Mouse (Mus musculus) stomach, embryonic 16.5 days (tissue): Measurements from ENCODE around the gene Tyw3. TPM values are rescaled to one million over a fixed set of nuclear protein-coding genes. Genes with fewer than 3 reads are reported as not detected.

ENCODE experiments used
- ATAC-seq: fragments of 200-750 bp; cut with Nextera tagmentation; 2 replicates; pipeline ENCODE4 v1.8.0; 2017; ENCODE audit warnings: moderate number of reproducible peaks, moderate TSS enrichment; ENCODE audit not compliant: insufficient read depth, low FRiP score
- H3K27ac ChIP-seq: fragments of 300-500 bp; sonication (generic); 2 replicates; pipeline ENCODE4 v1.5.1; 2014; ENCODE audit warnings: low read length
- H3K27me3 ChIP-seq: fragments of 300-500 bp; sonication (generic); 2 replicates; pipeline ENCODE4 v1.6.1; 2014; ENCODE audit warnings: low read length, control low read depth, mixed read lengths; ENCODE audit not compliant: control insufficient read depth, insufficient read depth
- H3K36me3 ChIP-seq: fragments of 300-500 bp; sonication (generic); 2 replicates; pipeline ENCODE4 v1.6.1; 2014; ENCODE audit warnings: low read length; ENCODE audit not compliant: control insufficient read depth, insufficient read depth
- H3K4me1 ChIP-seq: fragments of 300-500 bp; sonication (generic); 2 replicates; pipeline ENCODE4 v1.6.1; 2014; ENCODE audit warnings: low read length, control low read depth, mixed read lengths; ENCODE audit not compliant: control insufficient read depth, insufficient read depth
- H3K4me2 ChIP-seq: fragments of 300-500 bp; sonication (generic); 2 replicates; pipeline ENCODE4 v1.6.1; 2014; ENCODE audit warnings: low read depth, low read length, mixed read lengths
- H3K4me3 ChIP-seq: fragments of 300-500 bp; sonication (generic); replicated peaks from 2 replicates; pipeline ENCODE4 v1.5.1; 2014; ENCODE audit warnings: mild to moderate bottlenecking, low read length
- H3K9ac ChIP-seq: fragments of 300-500 bp; sonication (generic); 2 replicates; pipeline ENCODE4 v1.6.1; 2014; ENCODE audit warnings: low read length
- H3K9me3 ChIP-seq: fragments of 300-500 bp; sonication (generic); replicated peaks from 2 replicates; pipeline ENCODE4 v1.6.1; 2016; ENCODE audit warnings: low read length, control low read depth; ENCODE audit not compliant: control insufficient read depth
- WGBS: fragments of 180-500 bp; shearing (Covaris S2); extraction: QIAGEN DNeasy Blood & Tissue Kit; methylation state at CpG from one replicate; pipeline ENCODE4 v1.1.7; 2014; 5-methylcytosine and 5-hydroxymethylcytosine counted together
- polyA plus RNA-seq: library from polyadenylated mRNA; unstranded; fragments of >200 nt; fragmentation: Nextera tagmentation; extraction: Ambion mirVana; gene quantifications from 2 replicates; pipeline ENCODE4 v1.2.1, GENCODE M21; 2015

The Tyw3 gene
- polyA plus RNA-seq, 1 experiment from 2014 or later = 11.4 TPM

DNA sequence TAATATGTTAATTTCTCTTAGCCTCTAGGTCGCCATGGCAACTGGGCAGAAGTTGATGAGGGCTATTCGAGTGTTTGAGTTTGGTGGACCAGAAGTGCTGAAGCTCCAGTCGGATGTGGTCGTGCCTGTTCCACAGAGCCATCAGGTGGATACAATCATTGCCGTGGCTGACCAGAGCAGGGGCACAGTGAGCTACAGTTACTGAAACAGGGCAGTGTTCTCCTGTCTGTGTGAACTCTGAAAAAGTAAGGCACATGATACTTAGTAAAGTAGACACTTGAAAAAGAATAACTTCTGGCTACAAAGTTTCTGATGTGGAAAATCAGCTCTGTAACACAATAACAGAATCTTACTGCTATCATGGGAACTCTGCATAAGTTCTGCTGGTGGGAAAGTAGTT lies 8.0 kb upstream of the Tyw3 start:
- H3K9ac ChIP-seq = no peak overlapping the region
- no peaks in the 10 kb centered on the region for H3K36me3 ChIP-seq
- WGBS = 73% methylated on average over 5 of the region's 5 CpGs
- no peak for ATAC-seq
- no peaks in the 10 kb centered on the region for H3K4me1 ChIP-seq
- no peak overlapping the region for H3K4me3 ChIP-seq
- H3K4me2 ChIP-seq = no peak overlapping the region
- no peak overlapping the region for H3K27ac ChIP-seq
- H3K9me3 ChIP-seq = no peaks in the 10 kb centered on the region
- no peaks in the 10 kb centered on the region for H3K27me3 ChIP-seq

- no peak for ATAC-seq
- Histone ChIP-seq H3K4me2 (no peak overlapping the region), H3K27ac (no peak overlapping the region), H3K36me3 (no peaks in the 10 kb centered on the region), H3K4me1 (no peaks in the 10 kb centered on the region; the same call in 1 of the 2 replicates), H3K9ac (no peak overlapping the region), H3K9me3 (no peaks in the 10 kb centered on the region), H3K27me3 (no peaks in the 10 kb centered on the region), H3K4me3 (no peak overlapping the region)
Measured at GRCm38 (mm10) chr3:154602141-154602540, 5.2 kb upstream of the Tyw3 start.

- H3K9ac ChIP-seq = peak overlapping the region; percentile 90
- 30% methylated on average over 7 of the region's 7 CpGs for WGBS
- no peaks in the 10 kb centered on the region for H3K9me3 ChIP-seq
- H3K36me3 ChIP-seq = no peaks in the 10 kb centered on the region
- no peak for ATAC-seq
- H3K4me2 ChIP-seq = peak overlapping the region; percentile 79
- H3K4me3 ChIP-seq = peak overlapping the region; percentile 84
- peak overlapping the region; percentile 96 for H3K27ac ChIP-seq
- no peaks in the 10 kb centered on the region for H3K27me3 ChIP-seq
- H3K4me1 ChIP-seq = peaks cover 3% of the 10 kb centered on the region
Measured at GRCm38 (mm10) chr3:154597561-154597960, 657 bp upstream of the Tyw3 start.

DNA sequence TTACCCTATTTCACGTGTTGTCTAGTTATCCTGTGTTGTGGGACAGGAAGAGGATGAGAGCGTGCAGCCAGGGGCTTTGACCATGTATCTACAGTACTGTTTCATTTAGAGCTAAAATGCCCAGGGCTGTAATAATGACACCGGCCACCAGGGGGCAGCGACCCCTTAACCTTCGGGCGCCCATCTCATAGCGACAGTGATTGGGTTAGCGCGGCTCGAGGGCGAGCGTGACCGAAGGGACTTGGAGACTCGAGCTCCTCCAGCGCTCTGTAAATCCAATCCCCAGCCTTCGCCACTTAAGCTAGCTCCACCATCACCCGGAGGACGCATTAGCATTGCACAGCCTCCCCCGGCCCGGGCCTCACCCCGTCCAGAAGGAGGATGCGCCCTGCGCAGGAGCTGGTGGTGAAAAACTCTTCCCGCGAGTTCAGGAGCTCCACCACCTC lies 393 bp downstream of the Tyw3 start, which contains the start of gene Cryz:
Gene Cryz, plus strand, starts transcription at position 224 of the 446 bp plus-strand sequence.
- 0% methylated on average over 24 of the region's 25 CpGs for WGBS
- H3K4me2 ChIP-seq = peak within 1 kb of the TSS; percentile 79
- peak within 1 kb of the TSS; percentile 84 for H3K4me3 ChIP-seq
- ATAC-seq = peak; percentile 87
- peak within 1 kb of the TSS; percentile 96 for H3K27ac ChIP-seq
- no peaks in the 10 kb centered on the region for H3K9me3 ChIP-seq
- peak within 1 kb of the TSS; percentile 90 for H3K9ac ChIP-seq
- no peaks in the 10 kb centered on the region for H3K27me3 ChIP-seq
- peaks cover 3% of the 10 kb centered on the region for H3K4me1 ChIP-seq
- H3K36me3 ChIP-seq = no peaks in the 10 kb centered on the region

GRCm38 (mm10) chr3:154594156-154594555 lies 2.7 kb downstream of the Tyw3 start:
- H3K4me2 ChIP-seq = no peak overlapping the region
- no peaks in the 10 kb centered on the region for H3K27me3 ChIP-seq
- no peaks in the 10 kb centered on the region for H3K36me3 ChIP-seq
- no peaks in the 10 kb centered on the region for H3K9me3 ChIP-seq
- peaks cover 3% of the 10 kb centered on the region for H3K4me1 ChIP-seq
- WGBS = 94% methylated on average over 6 of the region's 6 CpGs
- no peak overlapping the region for H3K4me3 ChIP-seq
- no peak for ATAC-seq
- no peak overlapping the region for H3K27ac ChIP-seq
- no peak overlapping the region for H3K9ac ChIP-seq

DNA sequence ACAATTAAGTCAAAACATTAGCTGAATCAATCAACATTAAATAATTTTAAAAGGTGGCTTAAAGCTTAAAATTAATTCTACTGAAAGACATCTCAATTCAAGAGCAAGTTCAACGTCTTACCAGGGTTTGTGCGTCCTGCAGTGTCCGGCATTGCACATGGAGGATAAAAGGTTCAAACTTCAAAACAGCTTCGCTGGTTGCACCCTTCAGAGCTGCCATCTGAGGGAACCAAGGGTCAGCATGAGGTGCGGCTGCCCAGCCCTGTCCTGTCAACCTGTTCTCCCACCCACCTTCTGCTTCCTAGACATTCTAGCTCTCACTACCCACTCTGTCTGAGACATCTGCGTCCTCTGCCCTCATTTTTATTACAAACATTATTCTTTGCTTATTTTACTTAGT lies 3.3 kb downstream of the Tyw3 start:
- H3K9ac ChIP-seq = no peak overlapping the region
- peaks cover 3% of the 10 kb centered on the region for H3K4me1 ChIP-seq
- H3K9me3 ChIP-seq = no peaks in the 10 kb centered on the region
- H3K4me3 ChIP-seq = no peak overlapping the region
- no peak overlapping the region for H3K4me2 ChIP-seq
- no peak overlapping the region for H3K27ac ChIP-seq
- WGBS = 91% methylated on average over 6 of the region's 6 CpGs
- no peaks in the 10 kb centered on the region for H3K36me3 ChIP-seq
- H3K27me3 ChIP-seq = no peaks in the 10 kb centered on the region
- ATAC-seq = no peak

- Histone ChIP-seq H3K4me1 (peaks cover 3% of the 10 kb centered on the region), H3K27me3 (no peaks in the 10 kb centered on the region), H3K9me3 (no peaks in the 10 kb centered on the region), H3K4me2 (no peak overlapping the region), H3K36me3 (no peaks in the 10 kb centered on the region), H3K27ac (no peak overlapping the region), H3K4me3 (no peak overlapping the region), H3K9ac (no peak overlapping the region)
- ATAC-seq = no peak
- 90% methylated on average over 3 of the region's 3 CpGs for WGBS
Measured at GRCm38 (mm10) chr3:154591621-154592020, 5.3 kb downstream of the Tyw3 start.

DNA sequence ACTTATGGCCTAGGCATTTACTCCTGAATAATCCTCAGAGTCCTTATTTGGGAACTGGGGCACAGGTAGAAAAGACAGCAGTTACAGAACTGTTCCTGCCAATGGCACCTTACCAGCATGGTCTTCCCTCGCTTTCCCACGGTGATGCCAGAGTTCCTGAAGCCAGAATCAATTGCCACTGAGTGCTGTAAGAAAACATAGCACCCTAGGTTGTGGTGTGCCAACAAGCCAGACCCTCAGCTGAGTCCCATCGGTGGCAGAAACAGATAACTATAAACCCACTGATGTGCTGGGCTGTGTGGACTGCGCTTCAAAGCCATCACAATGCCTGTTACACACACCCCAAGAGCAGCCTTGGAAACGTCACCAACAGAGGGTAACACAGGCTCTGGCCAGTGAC lies 5.9 kb downstream of the Tyw3 start:
- 90% methylated on average over 5 of the region's 5 CpGs for WGBS
- Histone ChIP-seq H3K9ac (no peak overlapping the region), H3K27ac (no peak overlapping the region), H3K9me3 (no peaks in the 10 kb centered on the region), H3K4me3 (no peak overlapping the region), H3K36me3 (no peaks in the 10 kb centered on the region), H3K4me1 (no peaks in the 10 kb centered on the region; the same call in 1 of the 2 replicates), H3K27me3 (no peaks in the 10 kb centered on the region), H3K4me2 (no peak overlapping the region)
- ATAC-seq = no peak

- WGBS = 88% methylated on average over 8 of the region's 8 CpGs
- Histone ChIP-seq H3K9ac (no peak overlapping the region), H3K4me2 (no peak overlapping the region), H3K27ac (no peak overlapping the region), H3K4me1 (no peaks in the 10 kb centered on the region), H3K4me3 (no peak overlapping the region), H3K36me3 (peaks cover 4% of the 10 kb centered on the region), H3K27me3 (no peaks in the 10 kb centered on the region), H3K9me3 (no peaks in the 10 kb centered on the region)
- ATAC-seq = no peak
Measured at GRCm38 (mm10) chr3:154584351-154584750, 12.6 kb downstream of the Tyw3 start.

- H3K4me2 ChIP-seq = no peak overlapping the region
- H3K9ac ChIP-seq = no peak overlapping the region
- no peaks in the 10 kb centered on the region for H3K4me1 ChIP-seq
- H3K27ac ChIP-seq = no peak overlapping the region
- H3K36me3 ChIP-seq = peaks cover 9% of the 10 kb centered on the region
- no peaks in the 10 kb centered on the region for H3K27me3 ChIP-seq
- WGBS = 88% methylated on average over 8 of the region's 8 CpGs
- H3K4me3 ChIP-seq = no peak overlapping the region
- H3K9me3 ChIP-seq = no peaks in the 10 kb centered on the region
- no peak for ATAC-seq
Measured at GRCm38 (mm10) chr3:154577895-154578294, 19.0 kb downstream of the Tyw3 start.
